Mouse (Mus musculus) lung, postnatal 10 days (tissue): ENCODE results near the gene Scaf11.
A peak's percentile ranks its signal among the peaks of the same experiment; 100 is the strongest.
"Not testable (repeated sequence)": the region's sequence is repeated elsewhere in the genome, so short reads cannot be mapped to it uniquely, and the experiment has no call there.

Source experiments
- DNase-seq: peaks from one replicate; pipeline ENCODE4 v3.0.0; 2021

Gene Scaf11

GRCm38 (mm10) chr15:96463821-96464220, 3.2 kb upstream of the Scaf11 start:
- no peak for DNase-seq

GRCm38 (mm10) chr15:96462611-96463010, 2.0 kb upstream of the Scaf11 start:
- DNase-seq: no peak

GRCm38 (mm10) chr15:96461541-96462512, 1.2 kb upstream of the Scaf11 start:
- no peak for DNase-seq

GRCm38 (mm10) chr15:96460451-96460729, 253 bp downstream of the Scaf11 start:
- no peak for DNase-seq

- peak; percentile 72 for DNase-seq
Measured at GRCm38 (mm10) chr15:96459741-96460450, 747 bp downstream of the Scaf11 start.

GRCm38 (mm10) chr15:96458273-96458672, 2.4 kb downstream of the Scaf11 start:
- DNase-seq: no peak

- DNase-seq: no peak
Measured at GRCm38 (mm10) chr15:96457338-96457664, 3.3 kb downstream of the Scaf11 start.

GRCm38 (mm10) chr15:96456651-96457337, 3.8 kb downstream of the Scaf11 start:
- no peak for DNase-seq

GRCm38 (mm10) chr15:96455595-96456214, 4.9 kb downstream of the Scaf11 start:
- no peak for DNase-seq

GRCm38 (mm10) chr15:96453346-96453745, 7.3 kb downstream of the Scaf11 start:
- DNase-seq: no peak

GRCm38 (mm10) chr15:96448656-96449299, 11.9 kb downstream of the Scaf11 start:
- DNase-seq: no peak

GRCm38 (mm10) chr15:96446785-96447184, 13.9 kb downstream of the Scaf11 start:
- no peak for DNase-seq

- not testable (repeated sequence) for DNase-seq
Measured at GRCm38 (mm10) chr15:96441480-96441879, 19.2 kb downstream of the Scaf11 start.

GRCm38 (mm10) chr15:96434202-96434601, 26.4 kb downstream of the Scaf11 start:
- no peak for DNase-seq

- DNase-seq: no peak
Measured at GRCm38 (mm10) chr15:96419920-96420319, 40.7 kb downstream of the Scaf11 start.

GRCm38 (mm10) chr15:96418161-96418560, 42.5 kb downstream of the Scaf11 start:
- no peak for DNase-seq

GRCm38 (mm10) chr15:96408717-96409121, 51.9 kb downstream of the Scaf11 start:
- DNase-seq: no peak

- no peak for DNase-seq
Measured at GRCm38 (mm10) chr15:96407151-96407550, 53.5 kb downstream of the Scaf11 start.

GRCm38 (mm10) chr15:96406253-96406652, 54.4 kb downstream of the Scaf11 start:
- no peak for DNase-seq

- no peak for DNase-seq
Measured at GRCm38 (mm10) chr15:96405548-96405947, 55.1 kb downstream of the Scaf11 start.

GRCm38 (mm10) chr15:96398333-96398732, 62.3 kb downstream of the Scaf11 start:
- DNase-seq: no peak

GRCm38 (mm10) chr15:96396641-96397344, 63.9 kb downstream of the Scaf11 start:
- no peak for DNase-seq
